Mouse (Mus musculus): ENCODE measurements at regions not wholly inside any gene's neighbourhood (a gene's known extent, or its start where the extent isn't known, plus 50 kb on each side); places are given as distances from the start of the nearest gene placed in this dataset.
"Not testable (repeated sequence)": the region's sequence is repeated elsewhere in the genome, so short reads cannot be mapped to it uniquely, and the experiment has no call there.

DNA sequence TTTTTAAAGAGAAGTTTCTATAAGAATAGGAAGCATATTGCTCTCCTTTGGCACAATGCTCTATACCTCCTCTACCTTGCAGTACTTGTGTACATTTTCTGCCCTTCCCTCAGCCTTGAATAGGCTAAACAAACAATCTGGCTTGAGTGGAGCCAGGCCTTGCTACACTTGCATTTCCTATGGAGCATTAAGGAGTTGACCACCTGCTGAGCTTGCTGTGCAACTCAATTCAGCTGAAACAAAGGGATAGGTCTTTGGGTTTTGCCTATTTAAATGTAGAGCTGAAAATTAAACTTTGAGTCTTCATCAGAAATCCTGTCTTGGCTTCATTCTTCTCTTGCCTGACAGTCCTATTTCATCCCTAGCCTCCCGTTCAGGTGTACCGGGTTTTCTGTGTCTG, 124.0 kb downstream of the Cox7c start:
- H3K4me1 ChIP-seq (ENCODE audit: control insufficient read depth, insufficient read depth, low read length), result no peaks in the 10 kb centered on the region
- DNase-seq, result no peak
- TF ChIP-seq CTCF (conservative IDR thresholded peaks at IDR 0.05; ENCODE audit: insufficient read depth, insufficient read length, low read depth, low read length), result no peak
- no peak for TF ChIP-seq POLR2A (IDR thresholded peaks at IDR 0.05; ENCODE audit: low read depth, low read length)
- 88% methylated on average over 2 of the region's 2 CpGs for WGBS
- no peak overlapping the region for H3K4me3 ChIP-seq (ENCODE audit: insufficient read depth, low read depth, low read length)
- H3K36me3 ChIP-seq (ENCODE audit: control insufficient read depth, insufficient read depth, low read length), result no peaks in the 10 kb centered on the region
- H3K27ac ChIP-seq (ENCODE audit: insufficient read depth, low read depth, low read length), result no peak overlapping the region
- H3K27me3 ChIP-seq (replicated peaks; ENCODE audit: control insufficient read depth, insufficient read depth, low read length), result no peaks in the 10 kb centered on the region

- no peaks in the 10 kb centered on the region for H3K4me1 ChIP-seq (ENCODE audit: control insufficient read depth, insufficient read depth, low read length)
- TF ChIP-seq CTCF (conservative IDR thresholded peaks at IDR 0.05; ENCODE audit: insufficient read depth, insufficient read length, low read depth, low read length), result no peak
Measured at GRCm38 (mm10) chr13:85901796-85902195, 144.9 kb downstream of the Cox7c start.

DNA sequence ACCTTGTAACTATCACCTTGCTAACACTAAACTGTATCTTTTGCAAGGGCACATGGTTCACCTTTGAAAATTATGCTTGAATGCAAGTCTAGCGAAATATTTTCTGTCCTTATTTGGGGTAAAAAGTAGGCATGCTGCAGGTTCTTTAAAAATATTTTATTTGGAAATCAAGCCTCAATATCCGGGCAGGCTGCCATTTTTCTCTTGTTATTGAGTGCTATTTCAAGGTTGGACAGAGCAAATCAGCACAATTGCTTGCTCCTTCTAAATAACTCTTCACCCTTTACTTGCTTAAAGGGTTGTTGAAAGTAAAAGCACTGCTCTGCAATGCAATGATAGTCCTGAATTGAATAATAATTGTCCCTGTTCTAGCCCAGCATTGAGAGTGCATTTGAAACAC, 149.0 kb downstream of the Cox7c start:
- no peak for DNase-seq
- Histone ChIP-seq H3K4me1 (ENCODE audit: control insufficient read depth, insufficient read depth, low read length) (no peaks in the 10 kb centered on the region), H3K4me3 (ENCODE audit: insufficient read depth, low read depth, low read length) (no peak overlapping the region), H3K36me3 (ENCODE audit: control insufficient read depth, insufficient read depth, low read length) (no peaks in the 10 kb centered on the region), H3K27me3 (replicated peaks; ENCODE audit: control insufficient read depth, insufficient read depth, low read length) (no peaks in the 10 kb centered on the region), H3K27ac (ENCODE audit: insufficient read depth, low read depth, low read length) (no peak overlapping the region)
- no peak for TF ChIP-seq CTCF (conservative IDR thresholded peaks at IDR 0.05; ENCODE audit: insufficient read depth, insufficient read length, low read depth, low read length)
- no peak for TF ChIP-seq POLR2A (IDR thresholded peaks at IDR 0.05; ENCODE audit: low read depth, low read length)
- WGBS, result 60% methylated on average over 2 of the region's 2 CpGs

More at GRCm38 (mm10) chr13:85901796-85902195, 144.9 kb downstream of the Cox7c start:
- Histone ChIP-seq H3K27me3 (replicated peaks; ENCODE audit: control insufficient read depth, insufficient read depth, low read length) (no peaks in the 10 kb centered on the region), H3K4me3 (ENCODE audit: insufficient read depth, low read depth, low read length) (no peak overlapping the region), H3K36me3 (ENCODE audit: control insufficient read depth, insufficient read depth, low read length) (no peaks in the 10 kb centered on the region), H3K27ac (ENCODE audit: insufficient read depth, low read depth, low read length) (no peak overlapping the region)
- no peak for DNase-seq

DNA sequence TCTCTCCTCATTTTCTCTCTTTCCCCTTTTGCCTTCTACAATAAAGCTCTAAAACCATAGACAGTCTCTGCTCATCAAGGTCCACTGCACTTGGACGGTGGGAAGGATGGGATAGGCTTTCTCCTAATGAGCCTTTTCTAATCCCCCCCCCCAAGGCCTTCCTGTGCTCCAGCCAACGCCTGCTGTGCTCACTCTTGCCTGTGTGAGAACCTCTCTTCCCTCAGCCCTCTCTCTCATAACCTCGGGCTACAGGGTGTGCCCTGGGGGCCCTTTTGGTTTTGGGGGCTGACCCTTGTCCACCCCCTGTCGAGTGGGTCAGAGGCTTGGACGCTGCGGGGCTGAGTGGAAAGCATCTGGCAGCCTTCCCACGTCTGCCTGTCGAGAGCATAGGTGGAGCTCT, 151.6 kb downstream of the Cox7c start:
- H3K4me1 ChIP-seq (ENCODE audit: control insufficient read depth, insufficient read depth, low read length), result no peaks in the 10 kb centered on the region
- TF ChIP-seq CTCF (conservative IDR thresholded peaks at IDR 0.05; ENCODE audit: insufficient read depth, insufficient read length, low read depth, low read length) (no peak), POLR2A (IDR thresholded peaks at IDR 0.05; ENCODE audit: low read depth, low read length) (no peak)
- WGBS, result 29% methylated on average over 8 of the region's 8 CpGs
- no peak for DNase-seq
- H3K4me3 ChIP-seq (ENCODE audit: insufficient read depth, low read depth, low read length), result no peak overlapping the region
- no peaks in the 10 kb centered on the region for H3K27me3 ChIP-seq (replicated peaks; ENCODE audit: control insufficient read depth, insufficient read depth, low read length)
- no peak overlapping the region for H3K27ac ChIP-seq (ENCODE audit: insufficient read depth, low read depth, low read length)
- H3K36me3 ChIP-seq (ENCODE audit: control insufficient read depth, insufficient read depth, low read length), result no peaks in the 10 kb centered on the region

GRCm38 (mm10) chr13:85889846-85890245, 156.9 kb downstream of the Cox7c start:
- not testable (repeated sequence) for H3K4me1 ChIP-seq (ENCODE audit: control insufficient read depth, insufficient read depth, low read length); H3K36me3 ChIP-seq (ENCODE audit: control insufficient read depth, insufficient read depth, low read length); H3K27ac ChIP-seq (ENCODE audit: insufficient read depth, low read depth, low read length); H3K27me3 ChIP-seq (replicated peaks; ENCODE audit: control insufficient read depth, insufficient read depth, low read length); DNase-seq; H3K4me3 ChIP-seq (ENCODE audit: insufficient read depth, low read depth, low read length)

GRCm38 (mm10) chr13:85882817-85883216, 163.9 kb downstream of the Cox7c start:
- H3K36me3 ChIP-seq (ENCODE audit: control insufficient read depth, insufficient read depth, low read length), result no peaks in the 10 kb centered on the region
- H3K27me3 ChIP-seq (replicated peaks; ENCODE audit: control insufficient read depth, insufficient read depth, low read length), result no peaks in the 10 kb centered on the region
- H3K4me1 ChIP-seq (ENCODE audit: control insufficient read depth, insufficient read depth, low read length), result no peaks in the 10 kb centered on the region
- H3K4me3 ChIP-seq (ENCODE audit: insufficient read depth, low read depth, low read length), result no peak overlapping the region
- H3K27ac ChIP-seq (ENCODE audit: insufficient read depth, low read depth, low read length), result no peak overlapping the region
- DNase-seq, result no peak
- WGBS, result 75% methylated on average over 2 of the region's 2 CpGs
- TF ChIP-seq CTCF (conservative IDR thresholded peaks at IDR 0.05; ENCODE audit: insufficient read depth, insufficient read length, low read depth, low read length), result no peak
- no peak for TF ChIP-seq POLR2A (IDR thresholded peaks at IDR 0.05; ENCODE audit: low read depth, low read length)

- 81% methylated on average over 2 of the region's 2 CpGs for WGBS
- H3K36me3 ChIP-seq (ENCODE audit: control insufficient read depth, insufficient read depth, low read length), result no peaks in the 10 kb centered on the region
- TF ChIP-seq CTCF (conservative IDR thresholded peaks at IDR 0.05; ENCODE audit: insufficient read depth, insufficient read length, low read depth, low read length) (no peak), POLR2A (IDR thresholded peaks at IDR 0.05; ENCODE audit: low read depth, low read length) (no peak)
- no peak overlapping the region for H3K4me3 ChIP-seq (ENCODE audit: insufficient read depth, low read depth, low read length)
- DNase-seq, result no peak
- H3K27ac ChIP-seq (ENCODE audit: insufficient read depth, low read depth, low read length), result no peak overlapping the region
- H3K4me1 ChIP-seq (ENCODE audit: control insufficient read depth, insufficient read depth, low read length), result no peaks in the 10 kb centered on the region
- no peaks in the 10 kb centered on the region for H3K27me3 ChIP-seq (replicated peaks; ENCODE audit: control insufficient read depth, insufficient read depth, low read length)
Measured at GRCm38 (mm10) chr13:85863745-85864144, 183.0 kb downstream of the Cox7c start.

DNA sequence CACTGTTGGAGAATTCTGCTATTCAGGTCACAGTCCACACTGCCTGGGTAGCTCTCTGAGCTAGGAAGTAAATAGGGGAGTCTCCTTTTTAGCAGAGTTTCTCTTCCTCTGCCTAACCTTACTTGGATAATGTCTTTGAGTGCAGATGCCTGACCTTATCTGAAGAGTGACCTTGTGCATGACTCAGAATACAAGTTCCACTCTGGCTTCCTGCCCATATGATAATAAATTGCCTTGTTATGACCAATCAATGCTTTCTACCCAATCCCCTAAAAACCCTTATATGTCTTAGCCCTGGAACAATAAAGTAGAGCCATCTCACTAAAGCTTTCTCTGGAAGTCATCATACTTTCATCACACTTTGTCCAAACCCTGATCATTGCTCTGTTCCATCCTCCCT, 198.4 kb downstream of the Cox7c start:
- DNase-seq, result no peak
- TF ChIP-seq POLR2A (IDR thresholded peaks at IDR 0.05; ENCODE audit: low read depth, low read length), result no peak
- no peak for TF ChIP-seq CTCF (conservative IDR thresholded peaks at IDR 0.05; ENCODE audit: insufficient read depth, insufficient read length, low read depth, low read length)
- no peak overlapping the region for H3K27ac ChIP-seq (ENCODE audit: insufficient read depth, low read depth, low read length)
- H3K4me3 ChIP-seq (ENCODE audit: insufficient read depth, low read depth, low read length), result no peak overlapping the region
- no peaks in the 10 kb centered on the region for H3K36me3 ChIP-seq (ENCODE audit: control insufficient read depth, insufficient read depth, low read length)
- no peaks in the 10 kb centered on the region for H3K4me1 ChIP-seq (ENCODE audit: control insufficient read depth, insufficient read depth, low read length)
- no peaks in the 10 kb centered on the region for H3K27me3 ChIP-seq (replicated peaks; ENCODE audit: control insufficient read depth, insufficient read depth, low read length)

Data from kidney, adult 2 months (tissue).